ENCODE assay signal across 8 mouse cellular contexts in the genomic region with DNA sequence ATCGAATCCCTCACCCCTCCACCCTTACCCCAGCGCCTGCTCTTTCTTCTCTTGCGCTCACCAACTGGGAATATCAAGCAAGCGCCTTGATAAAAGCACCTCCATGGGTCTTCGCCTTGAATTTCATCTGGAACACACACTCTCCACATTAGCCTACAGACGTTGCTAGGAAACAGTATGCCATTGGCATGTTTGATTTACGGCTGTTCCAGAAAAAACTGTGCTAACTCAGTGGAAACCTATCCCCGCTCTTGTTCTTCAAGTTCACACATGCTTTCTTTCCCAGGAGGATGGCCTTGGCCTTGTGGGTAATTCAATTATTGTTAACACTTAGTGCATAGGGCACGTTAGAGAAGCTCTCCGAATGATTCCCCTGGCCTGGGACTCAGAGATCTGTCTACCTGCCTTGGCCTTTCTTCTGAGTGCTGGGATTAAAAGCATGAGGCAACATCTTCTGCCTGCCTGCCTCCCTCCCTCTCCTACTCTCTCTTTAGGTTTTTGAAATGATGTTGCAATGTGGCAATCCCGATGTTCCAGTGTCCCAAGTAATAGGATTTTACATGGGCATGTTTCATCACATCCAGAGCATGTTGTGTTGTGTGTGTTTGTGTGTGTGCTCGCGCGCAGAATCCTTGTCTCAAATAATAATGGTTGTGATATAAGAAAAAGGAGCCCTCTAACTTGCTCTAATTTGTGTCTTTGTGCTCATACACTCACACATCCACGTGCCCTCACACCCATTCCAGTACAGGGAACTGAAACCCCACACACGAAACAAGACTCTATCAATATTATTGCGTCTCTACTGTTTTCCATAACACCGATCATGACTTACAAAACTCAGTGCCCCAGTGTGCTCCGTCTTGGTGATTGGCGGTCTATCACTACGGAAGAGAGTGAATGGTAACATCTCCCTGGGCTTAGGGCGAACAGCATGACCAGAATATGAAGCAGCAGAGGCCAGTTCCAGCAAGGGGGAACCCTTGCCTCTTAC. TPM values are rescaled to one million over a fixed set of nuclear protein-coding genes. Genes with fewer than 3 reads are reported as not detected.
DNase-seq lines count a peak whose midpoint lies in the region; ATAC-seq and TF ChIP-seq lines count a peak whose summit lies in the region.

No protein-coding gene starts in this region.

- H3K27me3 ChIP-seq in forebrain, embryonic 10.5 days (ENCODE audit: poor library complexity, severe bottlenecking): no peaks in the 10 kb centered on the region; the same call in 1 of the 2 replicates
- H3K27me3 ChIP-seq in limb, embryonic 12.5 days: no peaks in the 10 kb centered on the region
- no peaks in the 10 kb centered on the region for H3K27me3 ChIP-seq in neural tube, embryonic 14.5 days (ENCODE audit: control insufficient read depth, insufficient read depth, low read length)

- peak overlapping the region; percentile 82 for H3K4me2 ChIP-seq in limb, embryonic 12.5 days
- H3K4me2 ChIP-seq in neural tube, embryonic 14.5 days (ENCODE audit: low read depth, low read length): peak overlapping the region; percentile 99; the same call in 1 of the 2 replicates

- no peak for ATAC-seq in limb, embryonic 12.5 days (ENCODE audit: insufficient number of reproducible peaks, insufficient read depth, low FRiP score, low TSS enrichment, low read depth)
- ATAC-seq in neural tube, embryonic 14.5 days (ENCODE audit: low read depth): peak; percentile 23; the same call in 1 of the 2 replicates
- ATAC-seq in cerebellum, adult (ENCODE audit: insufficient number of reproducible peaks, low FRiP score, low TSS enrichment): no peak

- WGBS in forebrain, embryonic 10.5 days: 88% methylated on average over 22 of the region's 22 CpGs
- 77% methylated on average over 22 of the region's 22 CpGs for WGBS in limb, embryonic 12.5 days
- WGBS in neural tube, embryonic 14.5 days: 52% methylated on average over 22 of the region's 22 CpGs

- peaks cover 49% of the 10 kb centered on the region for H3K36me3 ChIP-seq in forebrain, embryonic 10.5 days (replicated peaks)
- H3K36me3 ChIP-seq in limb, embryonic 12.5 days: peaks cover 31% of the 10 kb centered on the region
- H3K36me3 ChIP-seq in neural tube, embryonic 14.5 days (ENCODE audit: control insufficient read depth, insufficient read depth, low read length): no peaks in the 10 kb centered on the region

- no peak overlapping the region for H3K9ac ChIP-seq in limb, embryonic 12.5 days (replicated peaks)
- H3K9ac ChIP-seq in neural tube, embryonic 14.5 days (replicated peaks; ENCODE audit: low read depth, low read length): no peak overlapping the region

- no peak for TF ChIP-seq CTCF in layer of hippocampus, adult 2 months (conservative IDR thresholded peaks at IDR 0.05)

- no peak for DNase-seq in layer of hippocampus, adult 2 months (ENCODE audit: low spot score in 2 of 2)
- no peak for DNase-seq in layer of hippocampus, adult 9-11 months
- no peak for DNase-seq in forebrain, embryonic 10.5 days (ENCODE audit: extremely low spot score, low spot score)
- no peak for DNase-seq in adrenal gland, adult 8-10 months
- DNase-seq in layer of hippocampus, adult 18-20 months (ENCODE audit: low spot score in 2 of 2): no peak

- H3K9me3 ChIP-seq in forebrain, embryonic 10.5 days: no peaks in the 10 kb centered on the region
- no peaks in the 10 kb centered on the region for H3K9me3 ChIP-seq in limb, embryonic 12.5 days
- H3K9me3 ChIP-seq in neural tube, embryonic 14.5 days (ENCODE audit: control insufficient read depth, low read length): no peaks in the 10 kb centered on the region

- peak overlapping the region; percentile 87 for H3K27ac ChIP-seq in layer of hippocampus, adult 2 months
- peak overlapping the region; percentile 30; the same call in 1 of the 2 replicates for H3K27ac ChIP-seq in forebrain, embryonic 10.5 days
- H3K27ac ChIP-seq in limb, embryonic 12.5 days: no peak overlapping the region
- 0 out of 2 replicates have a peak overlapping the region, but pooled peaks have one; percentile 22 for H3K27ac ChIP-seq in neural tube, embryonic 14.5 days (ENCODE audit: low read depth, low read length)

- H3K4me1 ChIP-seq in forebrain, embryonic 10.5 days: peaks cover 43% of the 10 kb centered on the region
- peaks cover 39% of the 10 kb centered on the region for H3K4me1 ChIP-seq in limb, embryonic 12.5 days (replicated peaks)
- 0 out of 2 replicates have a peak, but pooled peaks cover 8% of the 10 kb centered on the region for H3K4me1 ChIP-seq in neural tube, embryonic 14.5 days (ENCODE audit: control insufficient read depth, insufficient read depth, low read length)

- H3K4me3 ChIP-seq in layer of hippocampus, adult 2 months: peak overlapping the region; percentile 56
- peak overlapping the region; percentile 80 for H3K4me3 ChIP-seq in forebrain, embryonic 10.5 days
- H3K4me3 ChIP-seq in limb, embryonic 12.5 days (replicated peaks): no peak overlapping the region
- peak overlapping the region; percentile 56; the same call in 1 of the 2 replicates for H3K4me3 ChIP-seq in neural tube, embryonic 14.5 days (ENCODE audit: low read depth, low read length)

RNA-seq across cellular contexts. Expression of a gene that starts 2.8 kb away (rescaled TPM):
- 10 to 100 TPM; 66.8 to 82.0 TPM for total RNA-seq in layer of hippocampus, adult 2 months (2021)
- 402 and 436 TPM in 2 replicates for polyA plus RNA-seq in forebrain, embryonic 10.5 days (2016; fragmentation: Nextera tagmentation; extraction: Ambion mirVana)
- 282 and 290 TPM in 2 replicates for polyA plus RNA-seq in limb, embryonic 12.5 days (2016; fragmentation: Nextera tagmentation; extraction: Ambion mirVana)
- polyA plus RNA-seq in neural tube, embryonic 14.5 days (2014; fragmentation: Nextera tagmentation; extraction: Ambion mirVana): 163 and 176 TPM in 2 replicates
- total RNA-seq in adrenal gland, adult 8-10 months (2022): 10 to 100 TPM in 3 of 4 experiments, 1 to 10 TPM in 1; 6.8 to 28.8 (median 12.0) TPM
- total RNA-seq in layer of hippocampus, adult 18-20 months (2021): 10 to 100 TPM; 65.4 to 68.8 TPM

RNA-seq across cellular contexts. Expression of a gene that starts 45.3 kb away (rescaled TPM):
- 10 to 100 TPM; 28.5 to 29.1 TPM for total RNA-seq in layer of hippocampus, adult 2 months (2021)
- 7.1 and 7.5 TPM in 2 replicates for polyA plus RNA-seq in forebrain, embryonic 10.5 days (2016; fragmentation: Nextera tagmentation; extraction: Ambion mirVana)
- polyA plus RNA-seq in limb, embryonic 12.5 days (2016; fragmentation: Nextera tagmentation; extraction: Ambion mirVana): 8.9 and 9.6 TPM in 2 replicates
- polyA plus RNA-seq in neural tube, embryonic 14.5 days (2014; fragmentation: Nextera tagmentation; extraction: Ambion mirVana): 21.7 and 28.9 TPM in 2 replicates
- 1 to 10 TPM; 5.8 to 9.4 (median 7.5) TPM for total RNA-seq in adrenal gland, adult 8-10 months (2022)
- total RNA-seq in layer of hippocampus, adult 18-20 months (2021): 10 to 100 TPM; 25.8 to 27.0 TPM

RNA-seq across cellular contexts. Expression of a gene that starts 56.7 kb away (rescaled TPM):
- 10 to 100 TPM in 1 of 2 experiments, 1 to 10 TPM in 1; 8.3 to 10.3 TPM for total RNA-seq in layer of hippocampus, adult 2 months (2021)
- polyA plus RNA-seq in forebrain, embryonic 10.5 days (2016; fragmentation: Nextera tagmentation; extraction: Ambion mirVana): 0.50 and 0.57 TPM in 2 replicates
- polyA plus RNA-seq in limb, embryonic 12.5 days (2016; fragmentation: Nextera tagmentation; extraction: Ambion mirVana): 2.9 and 3.0 TPM in 2 replicates
- 6.5 and 17.6 TPM in 2 replicates for polyA plus RNA-seq in neural tube, embryonic 14.5 days (2014; fragmentation: Nextera tagmentation; extraction: Ambion mirVana)
- total RNA-seq in adrenal gland, adult 8-10 months (2022): 10 to 100 TPM; 12.4 to 20.0 (median 16.4) TPM
- total RNA-seq in layer of hippocampus, adult 18-20 months (2021): 1 to 10 TPM; 7.0 to 8.8 TPM
